Mouse (Mus musculus) liver, postnatal 0 days (tissue): ENCODE data around the gene Arhgef11.

ENCODE experiments used
- CTCF ChIP-seq: sonication (generic); IDR thresholded peaks from 2 replicates; pipeline ENCODE4 v1.5.1; 2016; ENCODE audit warnings: antibody characterized with exemption, low read depth
- EP300 ChIP-seq: IDR thresholded peaks from 2 replicates; pipeline ENCODE4 v1.6.1; 2016; ENCODE audit warnings: antibody characterized with exemption, low read depth, mild to moderate bottlenecking

DNA sequence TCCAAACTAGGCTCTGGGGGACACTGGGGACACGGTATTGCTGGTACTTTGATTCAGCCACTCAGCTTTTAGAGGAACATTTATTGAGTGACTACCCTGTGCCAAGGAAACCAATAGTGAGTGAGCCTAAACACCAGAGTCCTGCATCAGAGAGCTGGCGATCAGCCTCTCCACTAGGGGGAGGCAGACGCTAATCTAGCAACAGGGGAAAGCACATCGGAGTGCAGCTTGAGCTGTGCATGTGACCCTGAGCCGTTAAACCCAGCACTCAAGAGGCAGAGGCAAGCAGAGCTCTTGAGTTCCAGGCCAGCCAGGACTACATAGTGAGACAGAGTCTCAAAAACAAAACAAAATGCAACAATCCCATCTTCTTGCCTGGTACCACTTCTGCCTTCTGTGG is 131.7 kb downstream of the Arhgef11 start:
- TF ChIP-seq CTCF (peak; percentile 85), EP300 (no peak)
